Mouse (Mus musculus) C2C12 (cell line): ENCODE data around the gene Gabpb2.

Experiments
- CEBPB ChIP-seq: IDR thresholded peaks from one replicate; pipeline ENCODE4 v1.6.1; 2011; ENCODE audit warnings: low read depth, mild to moderate bottlenecking, control low read depth, moderate library complexity
- CTCF ChIP-seq: IDR thresholded peaks from one replicate; pipeline ENCODE4 v1.5.1; 2011; ENCODE audit not compliant: control insufficient read depth, insufficient read depth, insufficient read length

DNA sequence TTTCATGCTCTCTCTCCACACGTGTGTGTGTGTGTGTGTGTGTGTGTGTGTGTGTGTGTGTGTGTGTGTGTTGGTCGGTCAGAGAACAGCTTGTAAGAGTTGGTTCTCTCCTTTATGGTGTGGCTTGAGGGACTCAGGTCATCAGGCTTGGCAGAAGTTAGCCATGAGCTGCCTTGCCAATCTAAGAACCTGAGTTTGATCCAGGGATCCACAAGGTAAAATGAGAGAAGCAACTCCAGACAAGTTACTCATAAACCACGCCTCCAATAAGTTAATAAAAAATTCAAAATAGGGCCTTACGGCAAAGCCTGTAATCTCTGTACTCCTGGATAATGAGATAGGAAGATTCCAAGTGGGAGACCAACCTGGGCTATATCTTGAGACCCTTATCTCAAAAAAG is 9.4 kb downstream of the Gabpb2 start:
- TF ChIP-seq CTCF: no peak
- TF ChIP-seq CEBPB: no peak
